Mouse (Mus musculus) Patski (cell line): ENCODE data around the gene Clybl. TPM values are rescaled to one million over a fixed set of nuclear protein-coding genes. Genes with fewer than 3 reads are reported as not detected.
A peak's percentile ranks its signal among the peaks of the same experiment; 100 is the strongest.

Experiments
- ATAC-seq: fragments of 100-300 bp; one replicate; pipeline ENCODE4 v1.8.0; 2021
- CTCF ChIA-PET: fragments of 350-600 bp; sonication (Branson Sonifier 250); formaldehyde crosslinking; loops from one replicate; lab custom pipeline; 2022; ENCODE audit warnings: inconsistent platforms; lab: Charles Lee
- POLR2A ChIA-PET: fragments of 350-600 bp; sonication (Branson Sonifier 250); formaldehyde crosslinking; loops from one replicate; lab custom pipeline; 2022; ENCODE audit warnings: antibody characterized with exemption, inconsistent platforms; lab: Charles Lee
- DNase-seq: peaks from one replicate; pipeline ENCODE4 v3.0.0-alpha.2; 2011; ENCODE audit warnings: low read depth, low spot score
- H3K27me3 ChIP-seq: fragments of 371-371 bp; one replicate; pipeline ENCODE4 v1.5.1; 2021
- CTCF ChIP-seq: fragments of 100-300 bp; IDR thresholded peaks from one replicate; pipeline ENCODE4 v1.5.1; 2021
- in situ Hi-C: fragments of 300-500 bp; cut with MboI; formaldehyde crosslinking; loops from 3 replicates; pipeline ENCODE4 v1.11.1; 2018; ENCODE audit warnings: low pct_unique_long_range_greater_than_20kb, mixed read lengths
- polyA plus RNA-seq: library from polyadenylated mRNA; unstranded; gene quantifications from one replicate; pipeline ENCODE4 v1.2.3, GENCODE M21; 2021

The Clybl gene
- polyA plus RNA-seq, 1 experiment from 2014 or later = 60.7 TPM

- CTCF ChIA-PET = no interaction called here
- ATAC-seq (no peak), DNase-seq (no peak)
- H3K27me3 ChIP-seq = no peaks in the 10 kb centered on the region
- TF ChIP-seq CTCF = no peak
- in situ Hi-C loops = no loop called here
- POLR2A ChIA-PET = no interaction called here
Observed at GRCm38 (mm10) chr14:122406541-122407219, 225.2 kb downstream of the Clybl start.

- ATAC-seq (no peak), DNase-seq (no peak)
- ChIA-PET CTCF (no interaction called here), POLR2A (no interaction called here)
- TF ChIP-seq CTCF = no peak
- in situ Hi-C loops = no loop called here
- no peaks in the 10 kb centered on the region for H3K27me3 ChIP-seq
Observed at GRCm38 (mm10) chr14:122412841-122413541, 231.5 kb downstream of the Clybl start.

- ATAC-seq = no peak
- no peak for DNase-seq
- in situ Hi-C loops = no loop called here
- no peaks in the 10 kb centered on the region for H3K27me3 ChIP-seq
- POLR2A ChIA-PET = no interaction called here
- CTCF ChIA-PET = no interaction called here
- no peak for TF ChIP-seq CTCF
Observed at GRCm38 (mm10) chr14:122413542-122413928, 232.0 kb downstream of the Clybl start.

- CTCF ChIA-PET = no interaction called here
- POLR2A ChIA-PET = no interaction called here
- TF ChIP-seq CTCF = no peak
- ATAC-seq (no peak), DNase-seq (no peak)
- in situ Hi-C loops = no loop called here
- H3K27me3 ChIP-seq = no peaks in the 10 kb centered on the region
Observed at GRCm38 (mm10) chr14:122414786-122415185, 233.3 kb downstream of the Clybl start.

- ChIA-PET CTCF (interaction anchor here (1.5 kb wide), 1 partner anchor 25 kb away, joined by 3 read pairs; no protein-coding TSS in a partner anchor), POLR2A (interaction anchor here (1.0 to 1.2 kb wide), 2 partner anchors 12 to 44 kb away, joined by 3 to 5 read pairs; no protein-coding TSS in a partner anchor)
- TF ChIP-seq CTCF = no peak
- no peak for DNase-seq
- in situ Hi-C loops = no loop called here
- no peaks in the 10 kb centered on the region for H3K27me3 ChIP-seq
- no peak for ATAC-seq
Observed at GRCm38 (mm10) chr14:122416166-122416771, 234.8 kb downstream of the Clybl start.

GRCm38 (mm10) chr14:122424441-122424840 lies 242.9 kb downstream of the Clybl start:
- DNase-seq (peak; percentile 39), ATAC-seq (no peak)
- POLR2A ChIA-PET = no interaction called here
- CTCF ChIA-PET = interaction anchor here (1.2 kb wide), 1 partner anchor 8 kb away, joined by 3 read pairs; no protein-coding TSS in a partner anchor
- TF ChIP-seq CTCF = no peak
- H3K27me3 ChIP-seq = no peaks in the 10 kb centered on the region
- in situ Hi-C loops = no loop called here

GRCm38 (mm10) chr14:122426529-122427203 lies 245.2 kb downstream of the Clybl start:
- no peak for TF ChIP-seq CTCF
- ATAC-seq (no peak), DNase-seq (no peak)
- no peaks in the 10 kb centered on the region for H3K27me3 ChIP-seq
- ChIA-PET POLR2A (no interaction called here), CTCF (interaction anchor here (0.7 kb wide), 1 partner anchor 24 kb away, joined by 3 read pairs; no protein-coding TSS in a partner anchor)
- in situ Hi-C loops = no loop called here

GRCm38 (mm10) chr14:122427204-122427560 lies 245.7 kb downstream of the Clybl start:
- no peak for ATAC-seq
- CTCF ChIA-PET = interaction anchor here (0.7 kb wide), 1 partner anchor 25 kb away, joined by 3 read pairs; no protein-coding TSS in a partner anchor

GRCm38 (mm10) chr14:122427654-122428053 lies 246.2 kb downstream of the Clybl start:
- POLR2A ChIA-PET = interaction anchor here (0.7 kb wide), 2 partner anchors 11 to 40 kb away, joined by 3 to 5 read pairs; no protein-coding TSS in a partner anchor
- CTCF ChIA-PET = no interaction called here
- ATAC-seq = no peak
- no peaks in the 10 kb centered on the region for H3K27me3 ChIP-seq
- in situ Hi-C loops = no loop called here
- TF ChIP-seq CTCF = no peak
- no peak for DNase-seq

More at GRCm38 (mm10) chr14:122427204-122427560, 245.7 kb downstream of the Clybl start:
- in situ Hi-C loops = no loop called here
- no peaks in the 10 kb centered on the region for H3K27me3 ChIP-seq
- no peak for TF ChIP-seq CTCF
- POLR2A ChIA-PET = interaction anchor here (0.7 kb wide), 1 partner anchor 40 kb away, joined by 3 read pairs; no protein-coding TSS in a partner anchor
- DNase-seq = no peak

- ChIA-PET POLR2A (no interaction called here), CTCF (interaction anchor here (0.9 to 1.4 kb wide), 2 partner anchors 9 to 14 kb away, joined by 3 to 5 read pairs; no protein-coding TSS in a partner anchor)
- no peak for ATAC-seq
- in situ Hi-C loops = no loop called here
- TF ChIP-seq CTCF = no peak
- DNase-seq = no peak
- H3K27me3 ChIP-seq = no peaks in the 10 kb centered on the region
Observed at GRCm38 (mm10) chr14:122432558-122432957, 251.1 kb downstream of the Clybl start.
